Mouse (Mus musculus): ENCODE measurements around the gene Psmd6.

Psmd6 gene

GRCm38 (mm10) chr14:14065142-14065498 is 55.7 kb downstream of the Psmd6 start:
- intact Hi-C loops (cut with DNase I), result no loop called here

- intact Hi-C loops (cut with DNase I), result no loop called here
These were observed 56.2 kb downstream of the Psmd6 start for GRCm38 (mm10) chr14:14064486-14065141.

- intact Hi-C loops (cut with DNase I), result no loop called here
These were observed 57.4 kb downstream of the Psmd6 start for GRCm38 (mm10) chr14:14063382-14063781.

GRCm38 (mm10) chr14:14062531-14063245 is 58.1 kb downstream of the Psmd6 start:
- intact Hi-C loops (cut with DNase I), result no loop called here

All from adrenal gland (tissue).